Mouse (Mus musculus): Measurements from ENCODE around the gene Trip11.

GRCm38 (mm10) chr12:101814423-101814822 lies 98.6 kb downstream of the Trip11 start:
- TF ChIP-seq CTCF (IDR thresholded peaks at IDR 0.05; ENCODE audit: borderline replicate concordance, extremely low read depth, insufficient read depth, insufficient read length) (no peak), POLR2A (IDR thresholded peaks at IDR 0.05; ENCODE audit: borderline replicate concordance, extremely low read depth, insufficient read depth, insufficient read length, poor library complexity, severe bottlenecking) (no peak)
